ENCODE assay signal across 19 mouse cellular contexts in genomic region chr11:100964901-100965542, GRCm38 (mm10). TPM values are rescaled to one million over a fixed set of nuclear protein-coding genes. Genes with fewer than 3 reads are reported as not detected.
A peak's percentile ranks its signal among the peaks of the same experiment; 100 is the strongest.
DNase-seq lines count a peak whose midpoint lies in the region; ATAC-seq and TF ChIP-seq lines count a peak whose summit lies in the region.
"Had no signal": no experiment of that assay in that cellular context is flagged by ENCODE, and none has a peak within 500 bp of the region (broad histone marks: within the 10 kb centered on the region; RNA-seq: fewer than 3 reads in every experiment).

No protein-coding gene starts in this region.

- H3ac ChIP-seq in C2C12 (ENCODE audit: control insufficient read depth, insufficient read length, low read depth) = peak overlapping the region; percentile 26

- H3K27ac ChIP-seq in gastrocnemius, adult 2 months = peak overlapping the region; percentile 99
- H3K27ac ChIP-seq in intestine, postnatal 0 days (ENCODE audit: low read depth, low read length) = no peak overlapping the region
- H3K27ac ChIP-seq in intestine, embryonic 16.5 days (ENCODE audit: low read length) = no peak overlapping the region
- H3K27ac ChIP-seq in heart, postnatal 0 days (ENCODE audit: low read depth) = peak overlapping the region; percentile 98
- no peak overlapping the region for H3K27ac ChIP-seq in forebrain, embryonic 14.5 days (ENCODE audit: low read depth, low read length)
- H3K27ac ChIP-seq: forebrain, embryonic 15.5 days; hindbrain, embryonic 15.5 days; layer of hippocampus, adult 2 months; left cerebral cortex, adult 2 months; limb, embryonic 12.5 days; liver, embryonic 15.5 days; neural tube, embryonic 12.5 days had no signal

- H3K9me3 ChIP-seq in intestine, postnatal 0 days (ENCODE audit: control insufficient read depth) = no peaks in the 10 kb centered on the region
- H3K9me3 ChIP-seq in intestine, embryonic 16.5 days (ENCODE audit: control insufficient read depth, low read length) = no peaks in the 10 kb centered on the region
- no peaks in the 10 kb centered on the region for H3K9me3 ChIP-seq in heart, postnatal 0 days (replicated peaks; ENCODE audit: control insufficient read depth, low read length)
- H3K9me3 ChIP-seq in forebrain, embryonic 14.5 days (replicated peaks; ENCODE audit: control insufficient read depth, low read length) = no peaks in the 10 kb centered on the region
- H3K9me3 ChIP-seq: forebrain, embryonic 15.5 days; hindbrain, embryonic 15.5 days; limb, embryonic 12.5 days; liver, embryonic 15.5 days; megakaryocyte, embryonic 14.5 days; neural tube, embryonic 12.5 days had no signal

- H3K4me1 ChIP-seq in intestine, postnatal 0 days (replicated peaks; ENCODE audit: control insufficient read depth, insufficient read depth, low read length) = 0 out of 2 replicates have a peak, but pooled peaks cover 4% of the 10 kb centered on the region
- H3K4me1 ChIP-seq in intestine, embryonic 16.5 days (ENCODE audit: control insufficient read depth, insufficient read depth, low read length) = peaks cover 35% of the 10 kb centered on the region
- peaks cover 64% of the 10 kb centered on the region for H3K4me1 ChIP-seq in heart, postnatal 0 days (ENCODE audit: control insufficient read depth, insufficient read depth)
- H3K4me1 ChIP-seq in forebrain, embryonic 14.5 days (ENCODE audit: control insufficient read depth, insufficient read depth, low read length) = peaks cover 2% of the 10 kb centered on the region; the same call in 1 of the 2 replicates

- no peak for TF ChIP-seq CTCF in gastrocnemius, adult 2 months (IDR thresholded peaks at IDR 0.05)
- no peak for TF ChIP-seq CTCF in intestine, postnatal 0 days (IDR thresholded peaks at IDR 0.05; ENCODE audit: low read depth)
- TF ChIP-seq CTCF in C2C12 (IDR thresholded peaks at IDR 0.05; ENCODE audit: control insufficient read depth, insufficient read depth, insufficient read length) = no peak
- no peak for TF ChIP-seq CTCF in heart, postnatal 0 days (IDR thresholded peaks at IDR 0.05; ENCODE audit: low read depth)

- H3K36me3 ChIP-seq in intestine, postnatal 0 days (ENCODE audit: control insufficient read depth, insufficient read depth) = no peaks in the 10 kb centered on the region; the same call in 1 of the 2 replicates
- no peaks in the 10 kb centered on the region for H3K36me3 ChIP-seq in intestine, embryonic 16.5 days (ENCODE audit: control insufficient read depth, insufficient read depth, low read length)
- peaks cover 69% of the 10 kb centered on the region for H3K36me3 ChIP-seq in C2C12 (ENCODE audit: control insufficient read depth, insufficient read depth)
- H3K36me3 ChIP-seq in heart, postnatal 0 days (replicated peaks; ENCODE audit: control insufficient read depth, insufficient read depth, low read length) = peaks cover 19% of the 10 kb centered on the region
- H3K36me3 ChIP-seq in forebrain, embryonic 14.5 days (ENCODE audit: control insufficient read depth, insufficient read depth, low read length) = no peaks in the 10 kb centered on the region
- H3K36me3 ChIP-seq: forebrain, embryonic 15.5 days; hindbrain, embryonic 15.5 days; limb, embryonic 12.5 days; liver, embryonic 15.5 days; neural tube, embryonic 12.5 days had no signal

- H3K9ac ChIP-seq in intestine, postnatal 0 days (ENCODE audit: low read depth, low read length) = no peak overlapping the region
- H3K9ac ChIP-seq in intestine, embryonic 16.5 days (ENCODE audit: low read depth, low read length) = no peak overlapping the region
- peak overlapping the region; percentile 97 for H3K9ac ChIP-seq in heart, postnatal 0 days (replicated peaks; ENCODE audit: low read depth, low read length)
- H3K9ac ChIP-seq in forebrain, embryonic 14.5 days (ENCODE audit: low read length) = no peak overlapping the region
- H3K9ac ChIP-seq: forebrain, embryonic 15.5 days; hindbrain, embryonic 15.5 days; limb, embryonic 12.5 days; liver, embryonic 15.5 days; neural tube, embryonic 12.5 days had no signal

- no peak for DNase-seq in gastrocnemius, adult 2 months
- no peak for DNase-seq in gastrocnemius, postnatal 14 days
- DNase-seq in heart, postnatal 0 days (ENCODE audit: low spot score) = no peak
- DNase-seq in forebrain, embryonic 14.5 days (ENCODE audit: low spot score) = no peak
- no peak for DNase-seq in right cerebral cortex, postnatal 10 days (ENCODE audit: low spot score in 2 of 2)
- DNase-seq: cerebellum, postnatal 10 days; kidney, adult 18-20 months; kidney, postnatal 10 days had no signal

- H3K79me3 ChIP-seq in C2C12 (ENCODE audit: low read depth) = peaks cover 90% of the 10 kb centered on the region

- H3K79me2 ChIP-seq in C2C12 (ENCODE audit: control insufficient read depth, insufficient read depth) = peaks cover 100% of the 10 kb centered on the region

- no peak for ATAC-seq in intestine, postnatal 0 days
- ATAC-seq in intestine, embryonic 16.5 days = no peak
- no peak for ATAC-seq in heart, postnatal 0 days (ENCODE audit: insufficient read depth, low read depth)
- ATAC-seq in forebrain, embryonic 14.5 days = no peak
- ATAC-seq: forebrain, embryonic 15.5 days had no signal

- no peak for TF ChIP-seq EP300 in heart, postnatal 0 days (IDR thresholded peaks at IDR 0.05; ENCODE audit: low read depth)

- intact Hi-C loops in gastrocnemius, adult 2 months (cut with DNase I) = no loop called here
- intact Hi-C loops in gastrocnemius, postnatal 14 days (cut with DNase I; ENCODE audit: low total_unique reads) = no loop called here

- H3K27me3 ChIP-seq in intestine, postnatal 0 days (replicated peaks; ENCODE audit: control insufficient read depth, insufficient read depth, low read length) = 0 out of 2 replicates have a peak, but pooled peaks cover 3% of the 10 kb centered on the region
- no peaks in the 10 kb centered on the region for H3K27me3 ChIP-seq in intestine, embryonic 16.5 days (replicated peaks; ENCODE audit: control insufficient read depth, insufficient read depth, low read length)
- no peaks in the 10 kb centered on the region for H3K27me3 ChIP-seq in C2C12 (ENCODE audit: control insufficient read depth, insufficient read depth, insufficient read length)
- H3K27me3 ChIP-seq in heart, postnatal 0 days (ENCODE audit: control insufficient read depth, insufficient read depth, low read length) = no peaks in the 10 kb centered on the region
- H3K27me3 ChIP-seq in forebrain, embryonic 14.5 days (replicated peaks; ENCODE audit: control insufficient read depth, insufficient read depth, low read length) = peaks cover 30% of the 10 kb centered on the region

- 88% methylated on average over 6 of the region's 6 CpGs for WGBS in intestine, postnatal 0 days
- 87% methylated on average over 6 of the region's 6 CpGs for WGBS in intestine, embryonic 16.5 days
- WGBS in heart, postnatal 0 days = 61% methylated on average over 6 of the region's 6 CpGs
- WGBS in forebrain, embryonic 14.5 days = 85% methylated on average over 6 of the region's 6 CpGs

- H3K4me2 ChIP-seq in intestine, postnatal 0 days (replicated peaks; ENCODE audit: low read depth) = peak overlapping the region; percentile 1; the same call in 1 of the 2 replicates
- H3K4me2 ChIP-seq in intestine, embryonic 16.5 days (ENCODE audit: low read depth, low read length) = no peak overlapping the region
- peak overlapping the region; percentile 72 for H3K4me2 ChIP-seq in heart, postnatal 0 days (ENCODE audit: low read depth, low read length)
- no peak overlapping the region for H3K4me2 ChIP-seq in forebrain, embryonic 14.5 days (ENCODE audit: low read length)
- H3K4me2 ChIP-seq: forebrain, embryonic 15.5 days; hindbrain, embryonic 15.5 days; limb, embryonic 12.5 days; liver, embryonic 15.5 days; neural tube, embryonic 12.5 days had no signal

- H3K4me3 ChIP-seq in gastrocnemius, adult 2 months = peak overlapping the region; percentile 98
- no peak overlapping the region for H3K4me3 ChIP-seq in intestine, postnatal 0 days (ENCODE audit: low read depth, low read length)
- no peak overlapping the region for H3K4me3 ChIP-seq in intestine, embryonic 16.5 days (ENCODE audit: low read length)
- no peak overlapping the region for H3K4me3 ChIP-seq in C2C12 (ENCODE audit: insufficient read depth, poor library complexity, severe bottlenecking)
- H3K4me3 ChIP-seq in heart, postnatal 0 days (ENCODE audit: low read depth, low read length) = peak overlapping the region; percentile 73; the same call in 1 of the 2 replicates
- H3K4me3 ChIP-seq in forebrain, embryonic 14.5 days (ENCODE audit: low read depth, low read length) = no peak overlapping the region
- H3K4me3 ChIP-seq: forebrain, embryonic 15.5 days; hindbrain, embryonic 15.5 days; layer of hippocampus, adult 2 months; left cerebral cortex, adult 2 months; limb, embryonic 12.5 days; liver, embryonic 15.5 days; neural tube, embryonic 12.5 days had no signal

RNA-seq across cellular contexts. Expression of gene Cavin1, which starts 5.7 kb away (rescaled TPM):
- 100 to 1,000 TPM; 133 to 149 TPM for total RNA-seq in gastrocnemius, adult 2 months (2021)
- 100 to 1,000 TPM; 226 to 256 TPM for total RNA-seq in gastrocnemius, postnatal 14 days (2021)
- polyA plus RNA-seq in intestine, postnatal 0 days (2015; fragmentation: Nextera tagmentation; extraction: Ambion mirVana) = 191 and 207 TPM in 2 replicates
- polyA plus RNA-seq in intestine, embryonic 16.5 days (2015; fragmentation: Nextera tagmentation; extraction: Ambion mirVana) = 214 and 221 TPM in 2 replicates
- 418 TPM for polyA plus RNA-seq in C2C12 (2012; fragmentation: generic; extraction: Trizol)
- 274 and 305 TPM in 2 replicates for total RNA-seq in heart, postnatal 0 days (2014; rRNA removed; ENCODE audit: low replicate concordance)
- 401 and 442 TPM in 2 replicates for polyA plus RNA-seq in heart, postnatal 0 days (2015; fragmentation: Nextera tagmentation; extraction: Ambion mirVana)
- polyA plus RNA-seq in forebrain, embryonic 14.5 days (2014; fragmentation: Nextera tagmentation; extraction: Ambion mirVana) = 15.6 and 21.1 TPM in 2 replicates

RNA-seq across cellular contexts. Expression of gene Stat3, which starts 25.7 kb away (rescaled TPM):
- 10 to 100 TPM; 40.6 to 44.2 TPM for total RNA-seq in gastrocnemius, adult 2 months (2021)
- 10 to 100 TPM; 41.7 to 43.6 TPM for total RNA-seq in gastrocnemius, postnatal 14 days (2021)
- 61.2 and 68.6 TPM in 2 replicates for polyA plus RNA-seq in intestine, postnatal 0 days (2015; fragmentation: Nextera tagmentation; extraction: Ambion mirVana)
- polyA plus RNA-seq in intestine, embryonic 16.5 days (2015; fragmentation: Nextera tagmentation; extraction: Ambion mirVana) = 48.9 and 53.2 TPM in 2 replicates
- 36.1 TPM for polyA plus RNA-seq in C2C12 (2012; fragmentation: generic; extraction: Trizol)
- total RNA-seq in heart, postnatal 0 days (2014; rRNA removed; ENCODE audit: low replicate concordance) = 105 and 128 TPM in 2 replicates
- 53.5 and 65.7 TPM in 2 replicates for polyA plus RNA-seq in heart, postnatal 0 days (2015; fragmentation: Nextera tagmentation; extraction: Ambion mirVana)
- polyA plus RNA-seq in forebrain, embryonic 14.5 days (2014; fragmentation: Nextera tagmentation; extraction: Ambion mirVana) = 23.3 and 26.4 TPM in 2 replicates

RNA-seq across cellular contexts. Expression of gene Atp6v0a1, which starts 44.2 kb away (rescaled TPM):
- 10 to 100 TPM; 59.6 to 65.2 TPM for total RNA-seq in gastrocnemius, adult 2 months (2021)
- 10 to 100 TPM; 53.4 to 58.5 TPM for total RNA-seq in gastrocnemius, postnatal 14 days (2021)
- 62.1 and 67.2 TPM in 2 replicates for polyA plus RNA-seq in intestine, postnatal 0 days (2015; fragmentation: Nextera tagmentation; extraction: Ambion mirVana)
- 38.8 and 43.3 TPM in 2 replicates for polyA plus RNA-seq in intestine, embryonic 16.5 days (2015; fragmentation: Nextera tagmentation; extraction: Ambion mirVana)
- 22.8 TPM for polyA plus RNA-seq in C2C12 (2012; fragmentation: generic; extraction: Trizol)
- total RNA-seq in heart, postnatal 0 days (2014; rRNA removed; ENCODE audit: low replicate concordance) = 57.0 and 57.1 TPM in 2 replicates
- 49.2 and 50.3 TPM in 2 replicates for polyA plus RNA-seq in heart, postnatal 0 days (2015; fragmentation: Nextera tagmentation; extraction: Ambion mirVana)
- polyA plus RNA-seq in forebrain, embryonic 14.5 days (2014; fragmentation: Nextera tagmentation; extraction: Ambion mirVana) = 50.2 and 74.4 TPM in 2 replicates

Comparison
In these comparisons a context has a peak if more than half of its experiments do, and no peak if none do; other contexts are left out.
1. H3K4me2 ChIP-seq: peak in intestine, postnatal 0 days (single experiment) and heart, postnatal 0 days (single experiment); none in intestine, embryonic 16.5 days (single experiment) and forebrain, embryonic 14.5 days (single experiment).
2. H3K27ac ChIP-seq: peak in gastrocnemius, adult 2 months (single experiment) and heart, postnatal 0 days (single experiment); none in intestine, postnatal 0 days (single experiment), intestine, embryonic 16.5 days (single experiment) and forebrain, embryonic 14.5 days (single experiment).
3. H3K4me3 ChIP-seq: peak in gastrocnemius, adult 2 months (single experiment) and heart, postnatal 0 days (single experiment); none in intestine, postnatal 0 days (single experiment), intestine, embryonic 16.5 days (single experiment), C2C12 (single experiment) and forebrain, embryonic 14.5 days (single experiment).